Mouse (Mus musculus): ENCODE measurements around the gene Dhdh. TPM values are rescaled to one million over a fixed set of nuclear protein-coding genes. Genes with fewer than 3 reads are reported as not detected.
"Not testable (repeated sequence)": the region's sequence is repeated elsewhere in the genome, so short reads cannot be mapped to it uniquely, and the experiment has no call there.

Gene Dhdh
- total RNA-seq, 2 experiments from 2014 or later, result 14.2 to 18.3 TPM

DNA sequence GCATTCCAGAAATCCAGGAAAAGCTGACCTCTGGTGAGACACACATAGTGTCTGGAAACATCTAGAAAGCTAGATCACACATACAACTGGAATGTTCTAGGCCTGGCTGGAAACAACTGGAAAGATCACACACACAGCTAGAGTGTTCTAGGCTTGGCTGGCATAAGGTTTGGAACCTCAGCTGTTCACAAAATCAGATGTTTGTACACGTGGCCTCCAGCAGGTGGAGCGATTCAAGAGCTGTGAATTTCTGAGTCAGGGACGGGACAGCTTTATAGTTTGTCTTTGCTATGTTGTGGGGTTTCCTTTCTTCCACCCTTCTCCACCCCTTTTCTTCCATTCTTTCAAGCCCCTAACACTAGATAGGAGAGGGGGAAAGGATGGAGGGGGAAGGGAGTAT, 11.6 kb downstream of the Dhdh start:
- peak; percentile 73 for ATAC-seq (ENCODE audit: poor library complexity, severe bottlenecking)

DNA sequence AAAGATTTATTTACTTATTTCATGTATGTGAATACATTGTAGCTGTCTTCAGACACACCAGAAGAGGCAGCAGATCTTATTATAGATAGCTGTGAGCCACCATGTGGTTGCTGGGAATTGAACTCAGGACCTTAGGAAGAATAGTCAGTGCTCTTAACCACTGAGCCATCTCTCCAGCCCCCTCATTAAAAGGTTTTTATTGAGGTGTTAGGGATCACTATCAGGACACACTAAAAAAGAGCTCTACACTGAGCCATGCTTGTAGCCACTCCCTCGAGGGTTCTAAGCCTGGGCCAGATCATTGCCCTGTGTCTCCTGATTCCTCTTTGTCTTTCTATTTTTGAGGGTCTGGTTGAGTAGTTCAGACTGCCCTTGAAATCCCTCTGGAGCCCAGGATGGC, 12.2 kb downstream of the Dhdh start:
- no peak for ATAC-seq (ENCODE audit: poor library complexity, severe bottlenecking)

GRCm38 (mm10) chr7:45475291-45475969, 13.2 kb downstream of the Dhdh start:
- ATAC-seq (ENCODE audit: poor library complexity, severe bottlenecking), result no peak

GRCm38 (mm10) chr7:45470869-45471268, 17.7 kb downstream of the Dhdh start:
- peak; percentile 62 for ATAC-seq (ENCODE audit: poor library complexity, severe bottlenecking)

GRCm38 (mm10) chr7:45467090-45467670, 21.4 kb downstream of the Dhdh start:
- ATAC-seq (ENCODE audit: poor library complexity, severe bottlenecking), result peak; percentile 22; the same call in 1 of the 2 replicates

DNA sequence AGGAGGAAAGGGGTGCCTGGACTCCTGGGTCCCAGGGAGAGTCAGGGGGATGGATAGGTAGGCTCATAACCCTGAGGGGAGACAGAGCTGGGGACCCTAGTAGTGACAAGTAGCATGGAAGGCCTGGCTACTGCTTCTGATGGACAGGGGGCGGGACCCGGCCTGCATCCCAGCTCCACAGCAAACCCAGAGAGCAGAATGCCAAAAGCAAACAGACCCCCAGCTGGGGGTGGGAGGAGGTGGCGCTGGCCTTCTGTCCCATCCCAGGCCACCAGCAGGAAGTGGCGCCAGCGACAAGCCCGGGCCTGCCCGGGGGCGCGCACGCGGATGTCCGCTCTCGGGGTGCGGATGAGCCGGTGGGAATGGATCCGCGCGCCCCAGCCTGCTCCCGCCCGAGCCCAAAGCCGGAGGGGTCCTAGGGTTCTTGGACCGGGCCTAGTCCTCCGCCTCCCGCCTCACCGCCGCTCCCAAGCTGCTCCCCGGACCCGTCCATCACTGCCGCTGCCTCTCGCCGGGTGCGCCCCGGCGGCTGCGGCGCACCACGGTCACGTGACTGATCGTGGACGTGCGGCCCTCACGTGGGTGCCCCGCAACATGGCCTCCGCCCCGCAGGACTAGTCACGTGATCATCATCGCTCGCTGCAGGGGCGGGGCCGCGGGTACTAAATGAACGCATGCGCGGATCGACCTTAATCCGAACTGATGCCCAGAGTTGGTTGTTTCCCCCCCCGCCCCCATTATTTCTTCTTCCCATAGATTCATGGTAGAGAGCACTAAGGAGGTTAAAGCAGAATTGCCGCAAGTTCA, 22.1 kb downstream of the Dhdh start, which contains the start of gene Bax:
Gene Bax, minus strand, starts transcription at position 616 of the 807 bp plus-strand sequence.
- peak; percentile 92 for ATAC-seq (ENCODE audit: poor library complexity, severe bottlenecking)

GRCm38 (mm10) chr7:45465549-45465948, 23.1 kb downstream of the Dhdh start:
- ATAC-seq (ENCODE audit: poor library complexity, severe bottlenecking), result no peak

GRCm38 (mm10) chr7:45465112-45465511, 23.5 kb downstream of the Dhdh start:
- ATAC-seq (ENCODE audit: poor library complexity, severe bottlenecking), result no peak

- no peak for ATAC-seq (ENCODE audit: poor library complexity, severe bottlenecking)
Measured at GRCm38 (mm10) chr7:45463987-45464778, 24.4 kb downstream of the Dhdh start.

DNA sequence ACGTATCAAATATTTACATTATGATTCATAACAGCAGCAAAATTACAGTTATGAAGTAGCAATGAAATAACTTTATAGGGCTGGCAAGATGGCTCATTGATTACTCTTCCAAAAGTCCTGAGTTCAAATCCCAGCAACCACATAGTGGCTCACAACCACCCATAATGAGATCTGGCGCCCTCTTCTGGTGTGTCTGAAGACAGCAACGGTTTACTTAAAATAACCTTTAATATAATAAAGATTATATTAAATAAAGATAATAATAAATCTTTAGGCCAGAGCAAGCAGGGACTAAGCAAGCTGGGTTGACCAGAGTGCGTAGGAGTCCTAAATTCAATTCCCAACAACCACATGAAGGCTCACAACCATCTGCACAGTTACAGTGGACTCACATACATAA, 25.7 kb downstream of the Dhdh start:
- ATAC-seq (ENCODE audit: poor library complexity, severe bottlenecking), result not testable (repeated sequence)

- ATAC-seq (ENCODE audit: poor library complexity, severe bottlenecking), result no peak
Measured at GRCm38 (mm10) chr7:45462325-45462724, 26.3 kb downstream of the Dhdh start.

DNA sequence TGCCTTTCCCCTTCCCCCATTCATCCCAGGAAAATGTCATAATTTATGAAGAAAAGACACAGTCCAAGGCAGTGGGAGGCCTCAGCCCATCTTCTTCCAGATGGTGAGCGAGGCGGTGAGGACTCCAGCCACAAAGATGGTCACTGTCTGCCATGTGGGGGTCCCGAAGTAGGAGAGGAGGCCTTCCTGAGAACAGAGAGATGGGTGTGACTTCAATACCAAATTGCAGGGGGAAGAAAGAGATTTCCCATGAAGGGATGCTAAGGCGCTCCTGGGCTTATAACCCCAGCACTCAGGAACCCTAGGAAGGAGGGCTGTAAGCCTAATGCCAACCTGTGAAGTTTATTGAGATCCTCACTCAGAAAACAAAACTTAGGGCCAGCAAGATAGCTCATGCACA, 26.8 kb downstream of the Dhdh start:
- no peak for ATAC-seq (ENCODE audit: poor library complexity, severe bottlenecking)

GRCm38 (mm10) chr7:45461326-45461725, 27.3 kb downstream of the Dhdh start:
- no peak for ATAC-seq (ENCODE audit: poor library complexity, severe bottlenecking)

DNA sequence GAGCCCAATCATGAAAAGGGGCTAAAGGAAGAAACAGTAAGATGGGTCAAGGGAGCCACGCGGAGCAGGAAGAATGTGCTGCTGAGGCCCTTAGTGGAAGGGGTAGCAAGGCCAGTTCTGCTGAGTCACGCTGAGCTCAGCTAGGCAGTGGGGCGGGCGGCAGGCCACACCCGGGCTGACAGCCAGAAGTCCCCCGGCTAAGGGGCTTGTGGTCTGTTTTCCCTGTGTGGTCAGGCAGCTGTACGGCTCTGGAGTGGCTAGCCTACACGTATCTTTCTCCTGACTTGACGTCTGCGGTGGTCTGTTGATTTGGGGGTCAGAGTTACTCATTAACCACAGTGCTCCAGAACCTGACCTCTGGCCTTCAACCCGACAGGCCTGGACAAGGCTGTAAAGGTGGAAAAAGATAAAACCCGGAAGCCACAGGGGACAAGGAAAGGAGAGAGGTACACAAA, 27.7 kb downstream of the Dhdh start:
- peak; percentile 51 for ATAC-seq (ENCODE audit: poor library complexity, severe bottlenecking)

- no peak for ATAC-seq (ENCODE audit: poor library complexity, severe bottlenecking)
Measured at GRCm38 (mm10) chr7:45460377-45460776, 28.2 kb downstream of the Dhdh start.

- ATAC-seq (ENCODE audit: poor library complexity, severe bottlenecking), result peak; percentile 83
Measured at GRCm38 (mm10) chr7:45459564-45460140, 29.0 kb downstream of the Dhdh start, which contains the start of gene Ftl1. TSS of gene Ftl1 (minus strand) at chr7:45459884.

DNA sequence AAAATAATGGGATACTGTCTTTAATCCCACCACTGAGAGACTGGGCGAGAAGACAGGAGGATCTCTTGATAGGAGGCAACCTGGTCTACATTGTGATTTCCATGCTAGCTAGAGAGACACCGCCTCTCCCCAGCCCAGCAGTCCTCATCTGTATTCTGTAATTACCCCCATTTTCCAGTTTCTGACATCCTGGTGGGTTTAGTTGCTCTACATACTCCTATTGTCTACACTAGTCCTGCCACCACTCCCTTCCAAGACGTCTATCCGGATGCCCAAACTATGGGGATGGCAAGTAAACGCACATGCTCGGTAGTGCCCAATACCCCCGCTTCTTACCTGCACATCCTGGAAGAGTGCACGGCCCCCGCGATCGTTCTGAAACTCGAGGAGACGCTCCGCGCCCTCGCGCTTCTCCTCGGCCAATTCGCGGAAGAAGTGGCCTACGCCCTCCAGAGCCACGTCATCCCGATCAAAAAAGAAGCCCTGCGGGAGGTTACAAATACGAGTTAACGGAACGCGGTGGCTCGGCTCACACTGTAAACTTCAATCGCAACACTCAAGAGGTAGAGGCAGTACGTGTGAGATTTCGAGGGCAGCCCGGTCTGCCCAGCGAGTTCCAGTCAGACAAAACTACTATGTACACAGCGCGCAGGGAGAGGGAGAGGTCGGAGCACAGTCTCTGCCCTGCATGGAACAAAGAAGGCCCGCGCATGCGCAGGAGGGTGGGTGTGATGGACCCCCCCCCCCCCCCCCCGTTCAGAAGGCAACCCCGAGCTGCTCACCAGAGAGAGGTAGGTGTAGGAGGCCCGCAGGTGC, 29.6 kb downstream of the Dhdh start:
- ATAC-seq (ENCODE audit: poor library complexity, severe bottlenecking), result peak; percentile 30

GRCm38 (mm10) chr7:45457204-45458060, 31.2 kb downstream of the Dhdh start:
- ATAC-seq (ENCODE audit: poor library complexity, severe bottlenecking), result peak; percentile 50
